Mouse (Mus musculus) cortical plate, adult 2 months (tissue): ENCODE data around the gene Jun.

ENCODE experiments used
- CTCF ChIP-seq: fragments of 200-500 bp; IDR thresholded peaks from 2 replicates; pipeline ENCODE4 v1.5.1; 2011; ENCODE audit warnings: mild to moderate bottlenecking, control low read depth, low read length; ENCODE audit not compliant: insufficient read depth; ENCODE audit errors: extremely low read depth
- POLR2A ChIP-seq: fragments of 200-500 bp; IDR thresholded peaks from 2 replicates; pipeline ENCODE4 v1.6.1; 2011; ENCODE audit warnings: mild to moderate bottlenecking, low read length, control low read depth; ENCODE audit not compliant: insufficient read depth; ENCODE audit errors: extremely low read depth

- TF ChIP-seq CTCF (no peak), POLR2A (no peak)
Measured at GRCm38 (mm10) chr4:95063609-95064210, 11.7 kb upstream of the Jun start.
